Mouse (Mus musculus): ENCODE results near the gene Kcnk7.

DNA sequence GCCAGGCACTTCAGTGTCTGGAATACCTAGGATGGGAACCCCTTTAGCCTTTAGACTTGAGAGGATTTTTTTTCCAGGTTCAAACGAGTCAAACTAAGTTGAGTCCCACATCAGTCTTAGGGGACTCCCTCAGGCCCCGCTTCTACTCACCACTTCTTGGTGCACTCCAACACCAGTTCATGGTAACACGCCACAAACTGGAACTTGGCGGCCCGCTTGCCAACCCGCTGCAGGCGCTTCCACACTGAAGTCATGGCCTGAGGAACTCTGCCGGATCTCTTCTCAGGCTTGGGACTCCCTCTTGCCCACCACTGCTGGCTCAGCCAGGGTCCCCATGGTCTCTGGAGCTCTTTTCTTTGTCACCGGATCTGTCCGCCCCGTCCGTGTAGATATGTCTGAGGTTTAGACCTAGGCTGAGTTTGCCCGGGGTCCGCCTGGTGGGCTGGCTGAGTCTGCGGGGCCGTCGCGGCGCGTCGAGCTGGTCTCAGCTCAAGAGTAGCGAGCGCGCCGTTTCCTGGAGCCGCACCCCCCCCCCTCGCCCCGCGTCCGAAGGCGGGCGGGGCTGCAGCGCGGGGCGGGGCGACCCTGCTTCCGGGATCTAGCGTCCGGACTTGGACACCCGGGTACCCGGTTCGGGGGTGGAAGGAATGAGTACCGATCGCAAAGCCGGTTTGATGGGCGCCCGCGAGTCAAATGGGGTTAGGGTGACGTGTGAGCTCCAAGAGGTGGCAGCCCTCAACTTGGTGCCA is 21.8 kb downstream of the Kcnk7 start, which contains the start of gene Ehbp1l1:
- TF ChIP-seq GATA1 (IDR thresholded peaks at IDR 0.05; ENCODE audit: low read length): no peak
- TF ChIP-seq TAL1 (IDR thresholded peaks at IDR 0.05; ENCODE audit: low read length): no peak
